Mouse (Mus musculus): ENCODE data around the gene Naxd. TPM values are rescaled to one million over a fixed set of nuclear protein-coding genes. Genes with fewer than 3 reads are reported as not detected.

Naxd gene
- 144 and 148 TPM in 2 replicates for polyA plus RNA-seq (2015; fragmentation: Nextera tagmentation; extraction: Ambion mirVana)

GRCm38 (mm10) chr8:11497017-11497990 is at the start of gene Naxd:
Gene Naxd (plus strand): TSS chr8:11497506.
- WGBS: 4% methylated on average over 73 of the region's 73 CpGs
- peak within 1 kb of the TSS; percentile 77 for H3K9ac ChIP-seq
- no peaks in the 10 kb centered on the region for H3K9me3 ChIP-seq
- peaks cover 9% of the 10 kb centered on the region; the same call in 1 of the 2 replicates for H3K27me3 ChIP-seq
- peak within 1 kb of the TSS; percentile 81 for H3K4me2 ChIP-seq
- no peaks in the 10 kb centered on the region for H3K36me3 ChIP-seq
- H3K4me3 ChIP-seq: peak within 1 kb of the TSS; percentile 77
- peaks cover 18% of the 10 kb centered on the region for H3K4me1 ChIP-seq (replicated peaks)
- peak; percentile 99 for ATAC-seq (ENCODE audit: low FRiP score, low read depth)
- H3K27ac ChIP-seq (replicated peaks): peak within 1 kb of the TSS; percentile 89

- no peak for ATAC-seq (ENCODE audit: low FRiP score, low read depth)
- no peak overlapping the region for H3K27ac ChIP-seq (replicated peaks)
- H3K27me3 ChIP-seq: no peaks in the 10 kb centered on the region
- H3K36me3 ChIP-seq: no peaks in the 10 kb centered on the region
- no peaks in the 10 kb centered on the region for H3K4me1 ChIP-seq (replicated peaks)
- H3K4me2 ChIP-seq: no peak overlapping the region
- no peaks in the 10 kb centered on the region for H3K9me3 ChIP-seq
- no peak overlapping the region for H3K4me3 ChIP-seq
- WGBS: 95% methylated on average over 23 of the region's 23 CpGs
- no peak overlapping the region for H3K9ac ChIP-seq
These were observed 49.3 kb upstream of the Naxd start for GRCm38 (mm10) chr8:11447910-11448570.

- no peak overlapping the region for H3K9ac ChIP-seq
- no peak overlapping the region for H3K27ac ChIP-seq (replicated peaks)
- no peaks in the 10 kb centered on the region for H3K36me3 ChIP-seq
- ATAC-seq (ENCODE audit: low FRiP score, low read depth): no peak
- H3K4me2 ChIP-seq: no peak overlapping the region
- H3K9me3 ChIP-seq: no peaks in the 10 kb centered on the region
- no peaks in the 10 kb centered on the region for H3K4me1 ChIP-seq (replicated peaks)
- no peaks in the 10 kb centered on the region for H3K27me3 ChIP-seq
- WGBS: 23% methylated on average over 8 of the region's 8 CpGs
- no peak overlapping the region for H3K4me3 ChIP-seq
These were observed 46.9 kb upstream of the Naxd start for GRCm38 (mm10) chr8:11450184-11451113.

- H3K9ac ChIP-seq: no peak overlapping the region
- no peak overlapping the region for H3K4me2 ChIP-seq
- H3K4me1 ChIP-seq (replicated peaks): no peaks in the 10 kb centered on the region
- no peaks in the 10 kb centered on the region for H3K27me3 ChIP-seq
- H3K9me3 ChIP-seq: no peaks in the 10 kb centered on the region
- H3K27ac ChIP-seq (replicated peaks): no peak overlapping the region
- no peaks in the 10 kb centered on the region for H3K36me3 ChIP-seq
- 100% methylated on average over 1 of the region's 1 CpGs for WGBS
- ATAC-seq (ENCODE audit: low FRiP score, low read depth): no peak
- no peak overlapping the region for H3K4me3 ChIP-seq
These were observed 45.2 kb upstream of the Naxd start for GRCm38 (mm10) chr8:11452152-11452551.

GRCm38 (mm10) chr8:11452559-11452958 is 44.7 kb upstream of the Naxd start:
- Histone ChIP-seq H3K9ac (no peak overlapping the region), H3K9me3 (no peaks in the 10 kb centered on the region), H3K4me1 (replicated peaks) (no peaks in the 10 kb centered on the region), H3K36me3 (no peaks in the 10 kb centered on the region), H3K4me2 (no peak overlapping the region), H3K27me3 (no peaks in the 10 kb centered on the region), H3K4me3 (no peak overlapping the region), H3K27ac (replicated peaks) (no peak overlapping the region)
- WGBS: 55% methylated on average over 3 of the region's 3 CpGs
- ATAC-seq (ENCODE audit: low FRiP score, low read depth): no peak

- WGBS: 23% methylated on average over 4 of the region's 4 CpGs
- H3K4me3 ChIP-seq: no peak overlapping the region
These were observed 44.3 kb upstream of the Naxd start for GRCm38 (mm10) chr8:11452974-11453373.

GRCm38 (mm10) chr8:11454228-11454627 is 43.1 kb upstream of the Naxd start:
- WGBS: 37% methylated on average over 12 of the region's 12 CpGs
- no peak overlapping the region for H3K9ac ChIP-seq
- H3K36me3 ChIP-seq: no peaks in the 10 kb centered on the region
- no peak overlapping the region for H3K4me3 ChIP-seq
- no peaks in the 10 kb centered on the region for H3K27me3 ChIP-seq
- no peaks in the 10 kb centered on the region for H3K4me1 ChIP-seq (replicated peaks)
- H3K27ac ChIP-seq (replicated peaks): no peak overlapping the region
- H3K4me2 ChIP-seq: no peak overlapping the region
- no peak for ATAC-seq (ENCODE audit: low FRiP score, low read depth)
- no peaks in the 10 kb centered on the region for H3K9me3 ChIP-seq

More at GRCm38 (mm10) chr8:11452974-11453373, 44.3 kb upstream of the Naxd start:
- Histone ChIP-seq H3K36me3 (no peaks in the 10 kb centered on the region), H3K4me1 (replicated peaks) (no peaks in the 10 kb centered on the region), H3K4me2 (no peak overlapping the region), H3K9me3 (no peaks in the 10 kb centered on the region), H3K27ac (replicated peaks) (no peak overlapping the region), H3K27me3 (no peaks in the 10 kb centered on the region), H3K9ac (no peak overlapping the region)
- 0 out of 2 replicates have a peak, but pooled peaks have one; percentile 46 for ATAC-seq (ENCODE audit: low FRiP score, low read depth)

GRCm38 (mm10) chr8:11457278-11457677 is 40.0 kb upstream of the Naxd start:
- no peak overlapping the region for H3K9ac ChIP-seq
- no peaks in the 10 kb centered on the region for H3K4me1 ChIP-seq (replicated peaks)
- no peak overlapping the region for H3K4me3 ChIP-seq
- no peaks in the 10 kb centered on the region for H3K36me3 ChIP-seq
- no peaks in the 10 kb centered on the region for H3K27me3 ChIP-seq
- no peak for ATAC-seq (ENCODE audit: low FRiP score, low read depth)
- WGBS: 75% methylated on average over 3 of the region's 3 CpGs
- no peak overlapping the region for H3K4me2 ChIP-seq
- H3K9me3 ChIP-seq: no peaks in the 10 kb centered on the region
- no peak overlapping the region for H3K27ac ChIP-seq (replicated peaks)

GRCm38 (mm10) chr8:11457981-11458836 is 39.1 kb upstream of the Naxd start:
- ATAC-seq (ENCODE audit: low FRiP score, low read depth): no peak
- H3K9ac ChIP-seq: no peak overlapping the region
- H3K36me3 ChIP-seq: no peaks in the 10 kb centered on the region
- H3K4me1 ChIP-seq (replicated peaks): no peaks in the 10 kb centered on the region
- H3K27me3 ChIP-seq: no peaks in the 10 kb centered on the region
- no peak overlapping the region for H3K4me3 ChIP-seq
- H3K27ac ChIP-seq (replicated peaks): no peak overlapping the region
- WGBS: 53% methylated on average over 12 of the region's 12 CpGs
- no peak overlapping the region for H3K4me2 ChIP-seq
- H3K9me3 ChIP-seq: no peaks in the 10 kb centered on the region

GRCm38 (mm10) chr8:11459016-11459415 is 38.3 kb upstream of the Naxd start:
- 53% methylated on average over 5 of the region's 5 CpGs for WGBS
- Histone ChIP-seq H3K9ac (no peak overlapping the region), H3K4me3 (no peak overlapping the region), H3K27me3 (no peaks in the 10 kb centered on the region), H3K9me3 (no peaks in the 10 kb centered on the region), H3K27ac (replicated peaks) (no peak overlapping the region), H3K36me3 (no peaks in the 10 kb centered on the region), H3K4me1 (replicated peaks) (no peaks in the 10 kb centered on the region), H3K4me2 (no peak overlapping the region)
- ATAC-seq (ENCODE audit: low FRiP score, low read depth): no peak

- WGBS: 52% methylated on average over 2 of the region's 2 CpGs
- H3K4me3 ChIP-seq: no peak overlapping the region
- no peak overlapping the region for H3K9ac ChIP-seq
- ATAC-seq (ENCODE audit: low FRiP score, low read depth): no peak
- no peak overlapping the region for H3K4me2 ChIP-seq
- H3K27me3 ChIP-seq: no peaks in the 10 kb centered on the region
- no peaks in the 10 kb centered on the region for H3K36me3 ChIP-seq
- H3K27ac ChIP-seq (replicated peaks): no peak overlapping the region
- H3K4me1 ChIP-seq (replicated peaks): no peaks in the 10 kb centered on the region
- H3K9me3 ChIP-seq: no peaks in the 10 kb centered on the region
These were observed 36.4 kb upstream of the Naxd start for GRCm38 (mm10) chr8:11460934-11461333.

Data from hindbrain, embryonic 15.5 days (tissue).